Mouse (Mus musculus) lung, embryonic 16.5 days (tissue): ENCODE measurements around the gene Clec5a. TPM values are rescaled to one million over a fixed set of nuclear protein-coding genes. Genes with fewer than 3 reads are reported as not detected.

Experiments
- polyA plus RNA-seq: library from polyadenylated mRNA; unstranded; fragments of >200 nt; fragmentation: Nextera tagmentation; extraction: Ambion mirVana; gene quantifications from 2 replicates; pipeline ENCODE4 v1.2.1, GENCODE M21; 2015

Gene Clec5a
- polyA plus RNA-seq, 1 experiment from 2014 or later, result 1.6 TPM

Other genes starting within 250 kb of the Clec5a start
- gene E330009J07Rik, start 149.7 kb downstream of the Clec5a start, polyA plus RNA-seq, result 8.6 and 9.6 TPM in 2 replicates
- gene Wee2, start 146.7 kb downstream of the Clec5a start, polyA plus RNA-seq, result 0.08 TPM in 1 of 2 replicates, not detected in the other
- 130 and 142 TPM in 2 replicates for gene Ssbp1, start 114.5 kb downstream of the Clec5a start, polyA plus RNA-seq
- gene Tas2r137, start 94.6 kb downstream of the Clec5a start, polyA plus RNA-seq, result not detected in 2 replicates
- gene Tas2r108, start 92.3 kb downstream of the Clec5a start, polyA plus RNA-seq, result not detected in 2 replicates
- gene Prss37, start 66.3 kb downstream of the Clec5a start, polyA plus RNA-seq, result not detected in 2 replicates
- gene Olfr461, start 30.8 kb downstream of the Clec5a start, polyA plus RNA-seq, result not detected in 2 replicates
- not detected in 2 replicates for gene Olfr460, start 16.3 kb downstream of the Clec5a start, polyA plus RNA-seq
- gene Tas2r138, start 27.5 kb upstream of the Clec5a start, polyA plus RNA-seq, result not detected in 2 replicates
- 0.15 and 0.29 TPM in 2 replicates for gene Mgam, start 43.0 kb upstream of the Clec5a start, polyA plus RNA-seq